Mouse (Mus musculus) cerebellum, adult 2 months (tissue): ENCODE measurements around the gene Wdr93. TPM values are rescaled to one million over a fixed set of nuclear protein-coding genes. Genes with fewer than 3 reads are reported as not detected.
"Not testable (repeated sequence)": the region's sequence is repeated elsewhere in the genome, so short reads cannot be mapped to it uniquely, and the experiment has no call there.

Source experiments
- DNase-seq, 2 experiments: peaks; one replicate each; pipeline ENCODE4 v3.0.0; 2021
- H3K27ac ChIP-seq: fragments of 200-500 bp; 2 replicates; pipeline ENCODE4 v1.5.1; 2012; ENCODE audit warnings: low read length, control low read depth, inconsistent platforms; ENCODE audit not compliant: insufficient read depth
- H3K27me3 ChIP-seq: fragments of 200-500 bp; 2 replicates; pipeline ENCODE4 v1.6.1; 2012; ENCODE audit warnings: inconsistent platforms, mild to moderate bottlenecking, low read length, moderate library complexity; ENCODE audit not compliant: control insufficient read depth, insufficient read depth
- H3K4me1 ChIP-seq: fragments of 200-500 bp; 2 replicates; pipeline ENCODE4 v1.6.1; 2011; ENCODE audit warnings: low read length; ENCODE audit not compliant: control insufficient read depth, insufficient read depth
- H3K4me3 ChIP-seq: fragments of 200-500 bp; replicated peaks from 2 replicates; pipeline ENCODE3; 2011; ENCODE audit warnings: mild to moderate bottlenecking, low read depth, low read length, control low read depth; ENCODE audit not compliant: insufficient read depth
- CTCF ChIP-seq: fragments of 200-500 bp; IDR thresholded peaks from 2 replicates; pipeline ENCODE4 v1.5.1; 2011; ENCODE audit warnings: low read depth, mild to moderate bottlenecking, control low read depth, low read length, moderate library complexity, borderline replicate concordance; ENCODE audit not compliant: insufficient read depth
- POLR2A ChIP-seq: fragments of 200-500 bp; IDR thresholded peaks from 2 replicates; pipeline ENCODE4 v1.6.1; 2011; ENCODE audit warnings: low read length, control low read depth, borderline replicate concordance; ENCODE audit not compliant: insufficient read depth
- WGBS: fragments of 180-500 bp; shearing (Covaris S2); methylation state at CpG from one replicate; pipeline ENCODE4 v1.1.7; 2018; 5-methylcytosine and 5-hydroxymethylcytosine counted together
- polyA plus RNA-seq: library from polyadenylated mRNA; depleted of rRNA; stranded (reverse); fragments of >200 nt; gene quantifications from 2 replicates; pipeline ENCODE4 v1.2.3, GENCODE M21; 2012

Gene Wdr93
- polyA plus RNA-seq, 1 experiment = 0.23 TPM

DNA sequence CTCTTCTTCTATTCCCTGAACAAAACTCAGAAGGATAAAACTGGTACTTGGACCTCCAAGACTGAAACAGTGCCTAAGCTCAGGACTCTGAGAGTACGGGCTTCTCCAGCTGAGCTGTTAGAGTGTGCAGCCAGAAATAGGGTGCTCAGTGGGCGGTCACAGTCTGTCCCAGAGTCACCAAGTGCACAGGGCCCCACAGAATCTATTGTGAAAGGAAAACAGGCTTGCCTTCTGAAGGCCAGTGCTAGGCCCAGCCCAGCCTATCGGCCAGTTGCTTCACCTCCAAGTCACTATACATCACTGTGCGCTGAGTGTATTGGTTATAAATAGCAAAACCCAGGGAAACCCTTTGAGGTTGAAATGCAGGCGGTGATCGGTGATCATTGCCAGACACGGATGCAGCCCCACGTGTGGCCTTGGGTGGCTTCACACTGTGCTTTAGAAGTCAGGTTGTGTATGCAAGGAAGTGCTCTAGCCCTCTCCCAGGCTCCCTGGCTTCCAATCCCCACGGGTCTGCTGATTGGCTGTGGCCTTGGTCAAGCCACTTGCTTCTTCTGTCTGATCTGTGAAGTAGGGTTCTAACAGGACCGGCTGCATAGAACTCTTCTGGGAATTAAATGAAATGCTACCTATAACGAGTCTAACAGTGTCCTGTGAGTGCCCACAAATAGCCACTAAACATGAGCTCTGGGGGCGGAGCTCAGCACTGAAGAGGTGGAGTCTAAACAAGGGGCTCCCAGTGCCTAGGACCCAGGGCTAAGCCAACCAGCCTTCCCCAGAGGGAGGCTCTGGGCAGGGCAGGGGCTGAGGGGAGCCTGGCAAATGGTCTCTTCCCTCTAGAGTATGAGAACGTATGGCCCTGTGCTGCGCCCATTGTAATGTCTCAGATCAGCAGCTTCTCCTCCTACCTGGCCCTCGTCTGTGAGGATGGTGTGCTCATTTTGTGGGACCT, 28.9 kb downstream of the Wdr93 start:
- H3K27ac ChIP-seq = no peak overlapping the region
- WGBS = 55% methylated on average over 15 of the region's 15 CpGs
- H3K4me3 ChIP-seq = no peak overlapping the region
- H3K4me1 ChIP-seq = no peaks in the 10 kb centered on the region
- TF ChIP-seq CTCF (no peak), POLR2A (no peak)
- no peak for DNase-seq
- H3K27me3 ChIP-seq = no peaks in the 10 kb centered on the region

DNA sequence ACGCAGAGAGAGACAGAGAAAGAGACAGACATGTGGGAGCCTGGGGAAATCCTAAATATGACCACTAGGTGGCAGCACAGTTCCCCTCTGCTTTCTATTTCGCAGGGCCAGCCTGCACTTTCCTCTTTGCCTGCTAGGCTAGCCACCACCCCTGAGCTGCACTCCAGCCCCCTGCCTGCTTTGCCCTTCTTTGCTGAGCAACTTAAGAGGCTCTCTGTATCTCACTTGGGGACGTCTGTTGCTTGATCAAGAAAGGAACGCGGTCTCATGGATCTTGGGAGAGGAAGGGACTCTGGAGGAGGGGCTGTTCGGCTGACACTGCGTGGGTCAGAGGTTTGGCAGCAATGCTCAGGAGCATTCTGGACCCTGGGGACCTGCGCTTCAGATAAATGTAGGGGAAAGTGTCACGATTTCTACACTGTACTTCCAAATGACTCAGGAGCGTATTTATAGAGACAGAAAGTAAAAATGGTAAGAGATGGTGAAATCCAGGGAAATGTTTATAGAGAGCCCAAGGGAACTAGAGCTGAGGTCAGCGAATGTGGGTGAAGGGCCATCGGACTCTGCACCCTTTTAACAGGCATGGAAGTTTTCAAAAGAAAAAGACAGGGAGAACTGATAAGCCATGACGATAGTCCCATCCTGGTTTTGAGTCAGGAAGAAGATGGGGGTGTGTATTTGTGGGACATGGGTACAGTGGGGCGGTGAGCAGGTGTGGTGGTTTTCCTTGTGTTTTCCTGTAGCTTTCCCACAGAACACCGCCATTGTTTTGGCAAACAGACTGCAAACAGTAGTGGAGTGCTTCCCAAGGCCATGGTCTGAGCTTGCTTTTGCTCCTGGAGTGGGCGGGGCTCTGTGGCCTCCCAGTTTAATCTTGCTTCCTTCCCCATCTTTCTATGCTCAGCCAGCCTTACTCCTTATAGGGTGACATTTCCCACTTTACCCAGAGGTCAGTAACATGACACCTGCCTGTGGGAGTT, 38.0 kb downstream of the Wdr93 start:
- Histone ChIP-seq H3K27me3 (no peaks in the 10 kb centered on the region), H3K4me3 (peak overlapping the region; percentile 41)
- 37% methylated on average over 16 of the region's 16 CpGs for WGBS

DNA sequence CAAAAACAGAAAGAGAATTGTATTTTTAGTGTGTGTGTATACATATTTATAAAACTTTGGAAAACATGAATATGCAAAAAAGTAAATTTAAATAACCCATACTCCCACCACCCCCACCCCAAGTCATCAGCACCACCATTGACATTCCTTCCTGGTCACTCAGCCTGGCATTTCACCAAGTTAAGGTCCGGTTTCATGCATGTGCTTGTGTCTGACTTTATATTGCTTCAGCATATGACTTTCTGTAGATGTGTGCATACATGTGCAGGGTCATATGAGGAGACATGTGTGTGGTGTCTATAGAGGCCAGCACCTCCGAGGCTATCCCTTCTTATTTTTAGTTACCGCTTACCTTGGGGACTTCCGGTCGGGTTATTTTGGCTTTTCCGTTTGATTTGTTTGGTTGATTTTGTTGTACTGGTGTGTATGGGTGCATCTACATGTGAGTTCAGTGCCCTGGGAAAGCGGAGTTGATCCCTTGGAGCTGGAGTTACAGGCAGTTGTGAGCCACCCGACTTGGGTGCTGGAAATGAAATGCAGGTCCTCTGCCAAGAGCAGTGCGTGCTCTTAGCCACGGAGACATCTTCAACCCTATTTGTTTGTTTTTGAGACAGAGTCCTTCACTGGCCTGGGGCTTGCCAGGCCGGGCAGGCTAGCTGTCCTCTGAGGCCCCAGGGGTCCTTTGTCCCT, 39.0 kb downstream of the Wdr93 start:
- no peak overlapping the region for H3K4me3 ChIP-seq
- H3K27ac ChIP-seq = no peak overlapping the region
- 0 out of 2 replicates have a peak, but pooled peaks cover 3% of the 10 kb centered on the region for H3K4me1 ChIP-seq
- no peak for DNase-seq
- TF ChIP-seq POLR2A (no peak), CTCF (no peak)
- 68% methylated on average over 11 of the region's 11 CpGs for WGBS
- H3K27me3 ChIP-seq = no peaks in the 10 kb centered on the region

More for the DNA sequence above, 38.0 kb downstream of the Wdr93 start:
- no peak overlapping the region for H3K27ac ChIP-seq
- no peak for TF ChIP-seq POLR2A
- peak; percentile 83 for TF ChIP-seq CTCF
- peak; percentile 45 to 75 for DNase-seq
- 0 out of 2 replicates have a peak, but pooled peaks cover 3% of the 10 kb centered on the region for H3K4me1 ChIP-seq

DNA sequence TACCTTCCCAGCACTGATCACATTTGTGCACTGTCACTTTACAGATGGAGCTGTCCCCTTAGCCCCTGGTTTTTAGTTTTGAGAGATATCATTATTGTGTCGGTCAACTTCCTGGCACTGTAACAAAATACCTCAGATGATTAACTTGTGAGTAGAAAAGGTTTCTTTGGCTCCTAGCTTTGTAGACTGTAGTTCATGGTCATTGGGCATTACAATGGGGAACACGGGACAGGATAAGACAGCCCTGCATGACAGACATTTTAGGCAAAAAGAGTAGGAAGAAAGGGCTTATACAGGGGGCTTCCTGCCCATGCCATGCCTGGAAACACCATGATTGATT, 39.5 kb downstream of the Wdr93 start:
- WGBS = 70% methylated on average over 2 of the region's 2 CpGs
- no peak for DNase-seq
- 0 out of 2 replicates have a peak, but pooled peaks cover 3% of the 10 kb centered on the region for H3K4me1 ChIP-seq
- no peak overlapping the region for H3K27ac ChIP-seq
- no peak for TF ChIP-seq POLR2A
- TF ChIP-seq CTCF = no peak
- H3K4me3 ChIP-seq = no peak overlapping the region
- no peaks in the 10 kb centered on the region for H3K27me3 ChIP-seq

DNA sequence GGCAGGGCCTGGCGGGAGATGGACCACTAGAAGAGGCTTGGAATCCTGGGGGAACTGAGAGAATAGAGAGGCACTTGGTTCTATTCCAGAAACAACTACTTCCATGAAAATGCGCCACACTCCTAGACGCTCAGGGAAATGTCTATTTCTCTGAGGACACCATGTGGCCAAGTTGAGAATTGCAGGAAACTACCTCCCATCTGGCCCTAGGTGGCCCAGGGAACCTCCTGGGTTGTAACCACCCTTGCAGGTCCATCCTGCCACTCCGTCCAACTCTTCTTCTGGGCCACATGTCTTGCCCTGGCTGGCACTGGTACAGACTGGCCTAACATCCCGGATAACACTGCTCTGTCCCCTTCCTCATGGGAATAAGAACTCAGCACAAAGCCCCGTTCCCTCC, 43.3 kb downstream of the Wdr93 start:
- no peak overlapping the region for H3K4me3 ChIP-seq
- DNase-seq = peak; percentile 46 to 61
- no peaks in the 10 kb centered on the region for H3K27me3 ChIP-seq
- WGBS = 18% methylated on average over 6 of the region's 6 CpGs
- TF ChIP-seq POLR2A (no peak), CTCF (peak; percentile 73)
- no peaks in the 10 kb centered on the region for H3K4me1 ChIP-seq
- no peak overlapping the region for H3K27ac ChIP-seq

DNA sequence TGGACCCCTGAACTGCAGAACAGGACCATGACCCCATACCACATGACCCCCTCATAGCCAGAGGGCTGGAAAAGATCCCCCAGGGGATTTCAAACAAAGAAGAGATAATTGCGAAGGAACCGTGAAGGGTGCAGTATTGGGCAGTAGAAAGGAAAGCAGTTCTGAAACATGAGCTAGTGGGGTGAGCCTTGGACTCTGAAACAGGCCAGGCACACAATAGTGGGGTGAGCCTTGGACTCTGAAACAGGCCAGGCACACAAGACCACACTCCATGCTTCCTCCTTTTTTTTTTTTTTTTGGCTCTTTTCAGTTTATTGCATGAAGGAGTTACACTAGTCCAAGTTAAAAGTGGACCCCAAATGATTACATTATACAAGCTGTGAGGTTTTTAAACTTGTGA, 46.8 kb downstream of the Wdr93 start:
- H3K4me3 ChIP-seq, DNase-seq, H3K27ac ChIP-seq, H3K4me1 ChIP-seq, H3K27me3 ChIP-seq: not testable (repeated sequence)
- 45% methylated on average over 2 of the region's 2 CpGs for WGBS

DNA sequence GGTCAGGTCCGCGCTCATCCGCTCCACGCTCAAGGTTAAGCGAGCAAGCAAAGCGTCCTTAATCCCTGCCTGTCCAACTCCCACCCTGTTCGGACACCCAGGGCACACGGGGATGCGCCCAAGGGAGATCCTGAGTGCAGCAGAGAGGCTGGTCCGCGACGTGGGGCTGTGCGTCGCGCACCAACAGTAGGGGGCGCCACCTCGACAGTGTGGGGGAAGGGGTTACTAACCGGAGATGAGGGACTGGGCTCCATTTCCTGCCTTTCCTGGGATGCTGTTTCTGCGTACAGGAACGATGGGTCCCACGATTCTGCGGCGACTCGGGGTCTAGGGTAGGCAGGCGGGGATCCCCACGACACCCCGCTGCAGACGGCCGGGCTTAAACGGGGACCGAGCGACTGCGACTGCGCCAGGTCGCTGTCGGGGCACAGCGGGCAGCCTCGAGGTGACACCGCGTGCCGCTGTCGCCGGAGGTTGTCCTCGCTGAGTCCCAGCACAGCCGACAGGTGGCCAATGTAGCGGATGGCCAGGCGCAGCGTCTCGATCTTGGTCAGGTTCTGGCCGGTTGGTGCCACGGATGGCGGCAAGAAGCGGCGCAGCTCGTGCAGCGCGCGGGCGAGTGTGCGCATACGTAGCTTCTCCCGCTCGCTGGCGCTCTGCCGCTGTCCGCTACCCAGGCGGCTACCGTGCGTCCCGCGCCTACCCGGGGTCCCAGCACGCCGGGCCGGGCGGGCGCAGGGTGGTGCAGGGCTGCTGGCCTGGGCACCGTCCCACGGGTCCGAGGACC, 49.9 kb downstream of the Wdr93 start:
- peak; percentile 9 to 20 for DNase-seq
- Histone ChIP-seq H3K27me3 (peaks cover 2% of the 10 kb centered on the region; the same call in 1 of the 2 replicates), H3K4me1 (peaks cover 5% of the 10 kb centered on the region; the same call in 1 of the 2 replicates), H3K27ac (no peak overlapping the region), H3K4me3 (no peak overlapping the region)
- peak; percentile 22; the same call in 1 of the 2 replicates for TF ChIP-seq CTCF
- TF ChIP-seq POLR2A = no peak
- 2% methylated on average over 80 of the region's 80 CpGs for WGBS
